Mouse (Mus musculus) spleen, postnatal 4 days (tissue): ENCODE results near the gene 1700125H20Rik.
A peak's percentile ranks its signal among the peaks of the same experiment; 100 is the strongest.
"Not testable (repeated sequence)": the region's sequence is repeated elsewhere in the genome, so short reads cannot be mapped to it uniquely, and the experiment has no call there.

Experiments
- DNase-seq, 2 experiments: peaks; one replicate each; pipeline ENCODE4 v3.0.0; 2022; ENCODE audit warnings: low spot score in 2 of 2

Gene 1700125H20Rik

DNA sequence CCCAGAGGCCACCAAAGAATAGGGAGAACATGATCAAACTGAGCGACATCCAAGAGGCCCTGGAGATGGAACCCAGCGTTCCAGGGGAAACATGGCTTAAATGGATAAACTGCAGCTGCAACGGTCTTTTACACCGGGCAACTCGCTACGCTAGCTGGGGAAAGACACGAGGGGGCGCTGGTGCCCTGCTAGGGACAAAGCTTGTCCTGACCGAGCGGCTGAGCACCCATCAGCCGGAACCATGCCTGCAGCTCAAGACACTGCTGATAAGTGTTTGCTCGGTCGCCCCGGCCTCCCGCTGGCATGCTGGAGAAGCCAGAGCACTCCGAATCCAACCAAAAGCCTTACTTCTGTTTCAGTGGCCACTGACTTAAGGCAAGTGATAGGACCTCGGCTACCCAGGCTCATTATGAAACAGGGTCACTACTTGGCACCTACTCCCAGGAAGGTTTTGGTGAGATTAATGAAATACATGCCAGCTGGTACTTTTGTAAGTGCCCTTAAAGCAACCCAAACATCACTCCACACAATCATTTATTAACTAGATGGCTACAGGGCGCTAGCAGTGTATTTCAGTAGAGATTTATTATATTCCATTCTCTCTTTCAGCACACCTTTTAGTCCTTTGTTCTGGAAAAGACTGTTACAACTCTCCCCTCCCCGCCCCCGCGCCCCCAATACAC, at the start of gene 1700125H20Rik:
1700125H20Rik (plus strand) TSS at position 347 of the 683 bp plus-strand sequence.
- peak; percentile 94 to 99 for DNase-seq

DNA sequence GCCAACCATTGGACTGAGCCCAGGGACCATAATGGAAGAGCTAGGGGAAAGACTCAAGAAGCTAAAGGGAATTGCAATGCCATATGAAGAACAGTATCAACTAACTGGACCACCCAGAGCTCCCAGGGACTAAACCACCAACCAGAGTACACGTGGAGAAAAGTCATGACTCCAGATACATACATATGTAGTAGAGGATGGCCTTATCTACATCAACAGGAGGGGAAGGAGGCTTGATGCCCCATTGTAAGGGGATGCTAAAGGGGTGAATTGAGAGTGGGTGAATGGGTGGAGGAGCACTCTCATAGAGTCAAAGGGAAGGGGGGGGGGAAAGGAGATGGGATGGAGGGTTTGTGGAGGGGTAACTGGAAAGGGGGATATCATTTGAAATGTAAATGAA, 48.1 kb upstream of the 1700125H20Rik start:
- DNase-seq = no peak

DNA sequence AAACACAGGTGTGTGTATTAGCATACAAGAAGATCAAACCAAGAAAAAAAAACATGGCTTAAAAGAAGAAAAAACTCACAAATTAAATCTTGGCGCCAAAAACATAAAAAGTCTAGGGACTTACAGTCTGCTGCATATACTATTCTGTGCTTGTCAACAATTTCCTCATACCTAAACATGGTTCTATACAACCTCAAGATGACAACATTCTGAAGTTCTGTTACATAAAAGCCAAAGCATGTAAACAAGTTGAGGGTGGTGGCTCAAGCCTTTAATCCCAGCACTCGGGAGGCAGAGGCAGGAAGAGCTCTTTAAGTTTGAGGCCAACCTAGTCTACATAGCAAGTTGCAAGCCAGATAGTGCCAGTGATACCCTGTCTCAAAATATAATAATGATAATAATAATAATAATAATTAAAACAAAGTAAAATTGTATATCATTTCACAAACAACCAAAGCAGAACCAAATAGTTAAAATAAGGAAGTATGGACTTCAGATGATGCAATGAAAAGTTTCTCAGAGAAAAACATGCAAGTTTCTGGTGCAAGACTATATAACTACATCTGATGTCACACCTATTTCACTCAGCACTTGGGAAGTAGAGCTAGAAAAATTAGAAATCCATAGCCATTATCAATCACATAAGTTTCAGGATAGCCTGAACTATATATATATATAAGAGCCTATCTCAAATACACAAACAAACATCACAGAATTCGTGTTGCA, 46.8 kb upstream of the 1700125H20Rik start:
- no peak for DNase-seq

DNA sequence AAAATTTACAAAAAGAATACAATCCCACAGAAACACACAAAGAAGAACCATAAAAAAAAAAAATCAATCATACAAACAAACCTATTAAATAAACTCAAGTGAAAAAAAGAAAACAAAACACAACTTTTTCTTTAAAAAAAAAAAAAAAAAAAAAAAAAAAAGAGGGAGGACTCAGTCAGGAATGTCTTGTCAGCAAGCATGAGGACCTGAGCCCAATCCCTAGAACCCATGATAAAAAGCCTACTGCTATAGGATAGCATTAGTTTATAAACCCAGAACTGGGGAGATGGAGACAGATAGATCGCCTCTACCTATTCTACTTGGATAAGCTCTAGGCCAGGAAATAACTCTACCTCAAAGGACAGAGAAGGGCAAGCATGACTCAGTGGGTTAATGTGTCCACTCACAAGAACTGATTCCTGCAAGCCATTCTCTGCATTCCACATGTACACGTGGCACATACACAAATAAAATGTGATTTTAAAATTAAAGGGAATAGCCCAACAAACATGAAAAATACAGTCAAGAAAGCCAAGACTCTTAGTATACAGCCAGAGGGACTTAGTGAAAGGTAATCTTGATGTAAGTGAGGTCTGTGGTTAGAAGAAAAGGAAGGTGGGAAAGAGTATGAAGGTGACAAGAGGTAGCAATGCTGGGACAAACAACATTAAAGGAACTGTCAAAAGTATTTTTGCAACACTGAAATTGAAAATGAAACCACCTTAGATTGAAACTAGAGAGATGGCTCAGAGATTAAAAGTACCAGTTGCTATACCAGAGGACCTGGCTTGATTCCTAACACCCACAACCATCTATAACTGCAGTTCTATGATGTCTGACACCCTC, 43.7 kb upstream of the 1700125H20Rik start:
- no peak for DNase-seq

DNA sequence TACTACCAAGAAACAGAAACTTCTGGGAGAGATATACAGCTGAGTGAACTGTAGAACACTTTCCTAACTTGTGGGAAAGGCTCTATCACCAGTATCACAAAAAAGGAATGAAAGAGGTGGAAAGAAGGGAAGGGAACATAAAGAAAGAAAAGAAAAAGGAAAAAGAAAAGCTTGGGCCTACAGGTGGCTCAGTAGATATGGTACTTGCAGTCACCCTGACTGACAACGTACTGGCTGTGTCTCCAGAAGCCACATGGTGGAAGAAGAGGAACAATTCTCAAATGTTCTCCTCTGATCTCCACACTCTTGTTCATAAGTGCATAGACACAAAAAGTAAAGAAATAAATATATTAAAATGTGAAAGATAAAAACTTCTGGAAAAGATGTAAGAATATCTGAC, 41.3 kb upstream of the 1700125H20Rik start:
- no peak for DNase-seq

DNA sequence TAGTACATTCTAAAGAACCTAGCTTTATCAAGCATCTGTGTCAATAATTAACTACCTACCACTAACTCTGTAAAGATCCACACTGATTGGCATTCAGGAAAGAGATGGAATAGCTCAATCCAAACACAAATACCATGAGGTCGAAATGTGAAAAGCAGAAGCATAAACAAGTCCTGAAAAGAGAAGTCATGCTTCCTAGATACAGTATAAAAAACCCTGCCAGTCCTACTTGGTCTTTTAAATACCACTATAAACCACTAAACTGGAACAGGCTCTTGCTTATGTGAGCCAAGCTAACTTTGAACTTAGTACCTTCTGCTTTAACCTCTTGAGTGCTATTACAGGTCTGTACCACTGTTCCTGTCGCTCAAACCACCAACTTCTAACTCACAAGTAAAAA, 38.7 kb upstream of the 1700125H20Rik start:
- DNase-seq = no peak

DNA sequence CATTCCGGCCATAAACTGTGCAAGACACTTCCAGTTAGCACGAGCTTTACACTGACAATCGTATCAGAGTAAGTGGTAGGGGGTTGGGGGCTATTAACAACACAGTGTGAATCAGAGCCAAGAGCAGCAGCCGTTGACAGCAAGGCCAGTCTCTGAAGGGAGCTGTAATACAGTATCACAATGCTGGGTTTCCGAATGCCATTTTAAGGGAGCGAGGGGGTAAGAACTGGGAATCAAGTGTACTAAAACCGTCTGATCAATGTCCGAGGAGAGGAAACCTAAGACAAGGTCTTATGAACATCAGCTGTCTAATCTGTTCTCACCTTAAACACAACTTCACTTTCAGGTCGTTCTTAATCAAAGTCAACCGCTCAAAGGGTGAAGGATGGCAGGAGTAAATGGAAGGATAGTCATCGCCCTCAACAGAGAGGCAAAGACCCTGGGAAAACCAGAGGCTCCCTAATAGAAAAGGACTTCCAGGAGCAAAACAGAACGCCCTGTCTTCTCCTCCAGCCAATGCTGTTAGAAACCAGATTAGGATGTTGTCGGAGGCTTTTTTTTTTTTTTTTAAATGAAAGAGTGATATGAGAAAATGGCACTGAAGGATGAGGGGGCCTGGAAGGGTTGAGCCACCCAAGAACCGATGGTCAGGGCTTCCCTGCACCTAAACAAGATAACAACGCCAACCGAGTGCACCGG, 31.3 kb upstream of the 1700125H20Rik start:
- peak in 1 of 2 experiments; percentile 15 for DNase-seq

DNA sequence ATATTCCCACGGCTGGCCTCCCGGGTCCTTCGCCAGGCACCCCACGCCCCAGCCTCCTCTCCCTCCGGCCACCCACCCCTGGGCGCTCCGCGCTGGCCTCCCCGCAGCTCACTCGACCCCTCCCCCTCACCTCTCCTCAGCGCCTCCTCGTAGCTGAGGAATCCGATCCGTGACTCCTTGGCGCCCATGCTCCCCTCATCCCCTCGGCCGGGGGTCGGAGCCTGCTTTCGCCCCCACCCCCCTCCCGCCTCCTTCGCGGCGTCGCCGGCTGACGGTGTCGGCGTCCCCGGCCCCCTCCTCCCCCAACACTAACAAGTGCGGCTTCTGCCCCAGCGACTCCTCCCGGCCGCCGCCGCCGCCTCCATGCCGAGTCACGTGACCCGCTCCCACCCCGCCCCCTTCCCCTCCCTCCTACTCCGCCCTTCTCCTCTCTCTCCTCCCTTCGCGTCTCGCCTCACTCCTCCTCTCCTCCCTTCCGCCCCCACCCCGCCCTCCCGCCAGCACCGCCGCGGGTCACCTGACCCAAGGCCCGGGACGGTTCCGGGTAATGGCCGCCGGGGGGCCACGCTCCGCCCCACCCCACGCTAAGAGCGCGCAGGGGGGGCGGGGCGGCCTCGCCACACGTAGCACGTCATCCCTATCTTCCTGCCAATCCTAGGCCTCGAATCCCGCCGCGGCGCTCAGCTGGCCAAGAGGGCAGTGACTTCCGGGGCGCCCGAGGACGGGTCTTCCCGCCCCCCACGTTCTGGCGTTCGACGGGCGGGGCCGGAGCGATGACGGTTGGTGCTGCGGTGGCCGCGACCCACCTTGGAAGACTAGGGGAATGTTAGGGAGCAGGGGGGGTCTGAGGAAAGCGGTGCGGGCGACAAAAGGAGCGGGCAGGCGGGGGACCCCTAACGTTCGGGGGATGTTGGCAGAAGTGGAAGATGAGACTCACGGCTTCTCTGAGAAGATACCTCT, 30.3 kb upstream of the 1700125H20Rik start, which contains the start of gene Usp32:
Usp32 (minus strand) TSS at position 581 of the 960 bp plus-strand sequence.
- DNase-seq = peak; percentile 96 to 97

DNA sequence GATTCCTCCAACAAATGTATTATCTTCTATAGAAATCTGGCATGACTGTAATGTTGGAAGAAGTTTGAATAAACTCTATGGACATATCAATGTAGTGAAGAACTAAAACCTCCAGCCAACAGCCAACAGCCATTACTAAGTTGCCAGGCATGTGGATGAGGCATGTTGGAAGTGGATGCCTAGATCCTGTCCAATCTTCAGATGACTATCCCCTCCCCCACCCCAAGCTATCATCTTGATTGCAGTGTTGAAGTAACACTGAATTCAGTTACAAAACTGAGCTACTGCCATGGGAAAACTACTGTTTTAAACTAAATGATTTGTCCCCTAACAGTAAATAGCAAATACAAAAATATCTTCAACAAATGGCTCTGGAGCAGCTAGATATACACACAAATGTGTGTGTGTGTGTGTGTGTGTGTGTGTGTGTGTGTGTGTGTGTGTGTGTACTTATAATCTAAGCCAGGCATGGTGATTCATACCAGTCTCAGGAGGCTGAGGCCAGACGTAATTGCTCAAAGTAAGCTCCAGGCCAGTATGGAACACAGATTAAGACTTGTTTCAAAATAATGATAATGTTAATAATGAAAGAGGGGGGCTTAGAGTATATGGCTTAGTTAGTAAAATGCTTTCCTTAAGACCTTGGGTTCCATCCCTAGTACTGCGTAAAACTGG, 17.8 kb upstream of the 1700125H20Rik start:
- no peak for DNase-seq

DNA sequence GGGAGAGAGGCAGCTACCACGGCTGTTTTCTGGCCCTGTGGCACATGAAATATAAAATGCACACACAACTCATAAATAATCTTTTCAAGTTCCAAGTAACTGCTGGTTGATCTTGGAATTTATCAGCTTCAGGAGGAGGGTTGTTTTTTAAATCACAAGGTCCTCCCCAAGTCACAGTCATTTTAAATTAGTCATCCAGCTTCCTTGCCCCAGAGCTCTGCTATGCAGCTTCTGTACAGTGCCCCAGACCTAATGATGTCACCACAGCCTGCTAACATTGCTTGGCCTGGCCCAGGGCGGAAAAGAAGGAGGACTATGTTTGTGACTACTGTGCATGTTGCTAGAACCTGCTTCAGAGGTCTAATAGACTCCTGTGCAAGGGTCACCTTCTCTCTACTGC, 12.9 kb upstream of the 1700125H20Rik start:
- DNase-seq = no peak

DNA sequence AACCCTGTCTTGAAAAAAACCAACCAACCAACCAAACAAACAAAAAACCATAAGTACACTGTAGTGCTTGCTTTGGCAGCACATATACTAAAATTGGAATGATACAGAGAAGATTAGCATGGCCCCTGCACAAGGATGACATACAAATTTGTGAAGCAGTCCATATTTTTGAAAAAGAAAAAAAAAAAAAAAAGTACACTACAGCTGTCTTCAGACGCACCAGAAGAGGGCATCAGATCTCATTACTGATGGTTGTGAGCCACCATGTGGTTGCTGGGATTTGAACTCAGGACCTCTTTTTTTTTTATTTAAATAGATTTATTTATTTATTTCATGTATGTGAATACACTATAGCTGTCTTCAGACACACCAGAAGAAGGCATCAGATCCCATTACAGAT, 7.2 kb upstream of the 1700125H20Rik start:
- DNase-seq = not testable (repeated sequence)

DNA sequence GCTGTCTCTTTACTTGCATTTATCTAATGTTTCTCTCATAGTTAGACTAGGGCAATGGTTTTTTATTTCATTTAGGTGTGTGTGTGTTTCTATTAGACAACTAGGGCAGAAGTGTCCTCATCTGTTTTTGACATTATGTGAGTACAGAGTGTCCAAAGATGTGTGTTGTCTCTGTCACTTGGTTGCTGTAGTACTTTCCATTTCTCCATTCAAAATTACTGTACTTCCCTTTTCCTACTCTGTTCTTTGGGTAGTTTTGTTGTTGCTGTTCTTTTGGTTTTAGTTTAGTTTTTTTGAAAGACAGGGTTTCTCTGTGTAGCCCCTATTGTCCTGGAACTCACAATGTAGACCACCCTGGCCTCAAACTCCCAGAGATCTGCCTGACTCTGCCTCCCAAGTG, 5.8 kb upstream of the 1700125H20Rik start:
- DNase-seq = no peak

DNA sequence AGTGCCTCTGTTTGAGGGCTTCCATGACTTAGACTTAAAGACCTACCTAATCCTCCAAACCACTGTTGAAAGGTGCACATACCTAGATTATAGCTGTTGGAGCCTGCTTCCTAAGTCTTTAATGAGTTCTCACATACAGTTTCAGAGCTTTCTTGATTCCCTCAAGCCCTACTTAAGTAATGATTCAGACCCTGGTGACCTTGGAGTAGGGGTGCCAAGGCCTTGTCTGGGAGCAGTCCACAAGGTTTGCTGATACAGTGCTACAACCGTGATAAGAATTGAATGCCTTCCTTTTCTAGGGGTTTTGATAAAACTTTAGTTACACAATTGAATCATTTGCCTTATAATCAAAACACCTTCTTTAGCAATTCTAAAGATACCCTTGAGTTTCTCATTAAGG, 2.7 kb upstream of the 1700125H20Rik start:
- no peak for DNase-seq

DNA sequence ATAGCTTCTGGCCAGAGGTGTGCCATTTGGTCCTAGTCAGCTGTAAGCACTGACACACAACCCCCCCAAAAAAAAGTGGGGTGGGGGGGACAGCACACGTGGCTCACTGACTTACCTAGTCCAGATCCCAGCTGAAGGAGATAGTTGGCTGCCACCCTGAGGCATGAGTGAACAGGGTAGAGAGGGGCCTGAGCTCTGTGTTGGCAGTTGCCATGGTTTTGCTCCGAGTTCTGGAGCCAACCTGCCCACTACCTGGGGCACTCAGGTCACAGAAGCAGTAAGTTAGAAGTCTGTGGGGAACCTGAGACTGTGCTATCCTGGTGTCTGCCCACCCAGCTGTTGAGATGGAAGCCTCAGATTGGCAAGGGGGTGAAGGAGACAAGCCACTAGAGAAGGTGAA, 629 bp downstream of the 1700125H20Rik start:
- DNase-seq = no peak

DNA sequence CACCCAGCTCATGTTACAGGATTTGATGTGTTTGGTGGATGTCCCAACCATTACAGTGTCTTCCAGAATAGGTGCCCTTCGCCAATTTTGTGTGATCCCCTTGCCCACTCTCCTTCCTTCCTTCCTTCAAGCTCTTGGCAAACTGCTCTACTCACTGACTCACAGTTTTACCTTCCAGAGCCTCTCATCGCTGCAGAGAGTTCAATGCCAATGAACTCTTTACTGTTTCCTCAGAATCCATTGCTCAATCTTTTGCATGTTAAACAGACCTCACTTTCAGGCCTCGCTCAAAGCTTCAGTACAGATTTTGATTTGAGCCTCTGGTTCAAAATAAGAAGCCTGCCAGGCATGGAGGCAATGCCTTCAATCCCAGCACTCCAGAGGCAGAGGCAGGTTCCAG, 5.7 kb downstream of the 1700125H20Rik start:
- DNase-seq = no peak

DNA sequence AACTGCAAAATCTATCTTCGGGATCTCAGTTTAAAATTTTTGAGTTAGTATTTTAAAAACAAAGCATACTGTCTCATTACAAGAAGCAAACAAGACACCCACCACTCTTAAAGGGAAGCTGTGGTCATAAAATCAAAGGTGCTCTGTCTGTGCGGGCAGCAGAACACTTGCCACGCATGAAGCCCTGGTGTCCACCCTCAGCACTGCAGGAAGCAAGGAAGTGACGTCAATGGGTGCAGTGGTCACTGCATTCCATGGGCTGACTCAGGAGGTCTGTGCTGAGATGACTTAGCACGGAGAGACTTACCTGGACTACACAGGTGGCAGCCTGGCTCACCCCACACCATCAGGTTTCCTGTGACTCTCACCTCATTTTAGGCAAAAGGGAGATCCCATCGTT, 7.6 kb downstream of the 1700125H20Rik start:
- no peak for DNase-seq

DNA sequence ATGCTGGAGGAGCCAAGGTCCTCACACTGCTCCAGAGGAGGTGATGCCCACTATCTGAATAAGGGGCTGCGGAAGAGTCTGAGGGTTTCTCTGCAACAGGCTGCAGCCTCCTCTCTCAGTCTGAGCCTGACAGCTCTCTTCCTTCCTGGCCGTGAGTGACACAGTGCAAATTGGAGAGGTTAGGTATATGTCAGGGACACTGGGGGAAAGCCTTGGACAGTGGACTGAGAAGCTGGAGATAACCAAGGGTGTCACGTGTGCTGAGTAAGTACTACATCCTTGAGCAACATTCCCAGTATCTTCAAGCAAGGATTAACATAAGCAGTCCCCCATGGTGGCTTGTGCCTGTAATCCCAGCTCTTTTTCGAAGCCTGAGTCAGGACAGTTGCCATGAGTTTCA, 8.2 kb downstream of the 1700125H20Rik start:
- no peak for DNase-seq

DNA sequence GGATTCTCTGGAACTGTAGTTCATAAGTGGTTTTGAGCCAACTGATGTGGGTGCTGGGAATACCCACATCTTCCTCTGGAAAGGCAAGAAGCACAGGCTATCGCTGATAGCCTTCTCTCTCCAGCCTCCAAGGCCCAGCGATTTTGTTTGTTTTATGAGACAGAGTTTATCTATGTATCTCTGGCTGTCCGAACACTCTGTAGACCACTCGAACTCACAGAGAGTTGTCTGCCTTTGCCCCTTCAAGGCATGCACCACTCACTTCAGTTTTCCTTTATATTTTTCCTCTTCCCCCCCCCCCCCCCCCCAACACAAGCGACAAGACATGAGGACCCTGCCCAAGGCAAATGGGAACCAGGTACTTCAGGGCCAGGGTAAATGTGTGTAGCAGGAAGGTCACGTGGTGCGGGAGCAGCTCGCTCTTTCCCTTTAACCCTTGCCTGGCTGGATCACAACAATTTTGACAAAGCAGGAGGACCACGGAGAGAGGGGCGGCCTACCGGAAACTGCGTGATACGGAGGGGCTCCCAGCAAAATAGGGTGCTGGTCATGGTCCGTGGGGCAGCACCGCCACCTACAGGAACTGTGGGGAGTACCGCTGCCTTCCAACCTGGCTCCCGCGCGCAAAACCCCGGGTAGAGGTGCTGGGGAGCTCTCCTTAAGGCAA, 12.5 kb downstream of the 1700125H20Rik start:
- peak; percentile 74 to 88 for DNase-seq

DNA sequence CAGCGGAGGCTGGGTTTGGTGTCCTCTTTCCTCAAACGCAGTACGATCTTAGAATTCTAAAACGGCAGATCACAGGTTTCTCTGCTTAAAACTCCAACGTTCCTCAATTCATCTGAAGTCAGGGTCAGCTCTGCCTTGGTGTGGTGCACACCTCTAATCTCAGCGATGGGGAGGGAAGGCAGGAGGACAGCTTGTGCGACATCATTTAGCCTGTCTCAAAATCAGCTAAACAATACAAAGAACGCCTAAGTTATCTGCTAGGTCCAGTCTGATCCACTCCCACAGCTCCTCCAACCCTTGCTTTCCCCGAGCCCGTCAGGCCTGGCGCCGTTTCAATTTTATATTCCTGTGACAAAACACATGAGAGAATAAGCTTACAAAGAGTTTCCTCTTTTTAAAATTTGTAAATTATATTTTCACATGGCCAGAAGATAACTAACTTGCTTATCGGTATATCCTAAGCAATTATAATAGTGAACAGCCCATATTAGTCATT, 13.1 kb downstream of the 1700125H20Rik start:
- no peak for DNase-seq
